Mouse (Mus musculus): ENCODE measurements around the gene Cldn7. TPM values are rescaled to one million over a fixed set of nuclear protein-coding genes. Genes with fewer than 3 reads are reported as not detected.

Gene Cldn7
- total and polyA plus RNA-seq, 3 experiments = 0.31 to 0.36 TPM; not detected in 1

- Histone ChIP-seq H3K79me2 (ENCODE audit: control insufficient read depth, insufficient read depth, low read length, poor library complexity) (peaks cover 58% of the 10 kb centered on the region), H3K9ac (ENCODE audit: control insufficient read depth, low read depth, low read length, poor library complexity, severe bottlenecking) (peak overlapping the region; percentile 77), H3K27ac (ENCODE audit: control insufficient read depth, low read depth, low read length) (peak overlapping the region; percentile 74), H3K4me3 (ENCODE audit: control insufficient read depth in 1 of 2, insufficient read depth in 1 of 2, low read depth in 2 of 2, low read length in 2 of 2) (peak overlapping the region in 1 of 2 experiments; percentile 23; a peak in 3 of 4 replicates), H3K9me3 (replicated peaks; ENCODE audit: insufficient read depth, low read length) (no peaks in the 10 kb centered on the region), H3K27me3 (ENCODE audit: control insufficient read depth in 1 of 2, insufficient read depth in 2 of 2, low read length in 2 of 2) (no peaks in the 10 kb centered on the region), H3K4me1 (ENCODE audit: control insufficient read depth in 1 of 2, insufficient read depth in 2 of 2, low read length in 2 of 2) (peaks cover 4 to 53% of the 10 kb centered on the region in 2 experiments), H3K36me3 (ENCODE audit: control insufficient read depth in 1 of 2, insufficient read depth in 2 of 2, low read length in 2 of 2) (peaks cover 22 to 51% of the 10 kb centered on the region in 2 experiments)
- peak; percentile 92 for DNase-seq (ENCODE audit: low read depth, low spot score)
- TF ChIP-seq KAT2A (conservative IDR thresholded peaks at IDR 0.05; ENCODE audit: low read depth, low read length) (no peak), RAD21 (IDR thresholded peaks at IDR 0.05; ENCODE audit: low read depth, low read length) (no peak), USF2 (IDR thresholded peaks at IDR 0.05; ENCODE audit: borderline replicate concordance in 1 of 2, insufficient read depth in 1 of 2, low read depth in 1 of 2, low read length in 2 of 2) (no peak), USF1 (IDR thresholded peaks at IDR 0.05; ENCODE audit: low read depth, low read length) (no peak), ZC3H11A (IDR thresholded peaks at IDR 0.05; ENCODE audit: low read depth, low read length) (no peak), CHD2 (IDR thresholded peaks at IDR 0.05; ENCODE audit: low read length) (peak; percentile 67), MYB (IDR thresholded peaks at IDR 0.05; ENCODE audit: low read depth, low read length) (peak; percentile 70; the same call in 1 of the 2 replicates), UBTF (IDR thresholded peaks at IDR 0.05; ENCODE audit: borderline replicate concordance, insufficient read depth, low read depth, low read length) (no peak), NELFE (IDR thresholded peaks at IDR 0.05; ENCODE audit: low read depth, low read length) (peak; percentile 19; the same call in 1 of the 2 replicates), CHD1 (IDR thresholded peaks at IDR 0.05; ENCODE audit: low read depth, low read length) (no peak), ELF1 (IDR thresholded peaks at IDR 0.05; ENCODE audit: low read depth, low read length) (0 out of 2 replicates have a peak, but pooled peaks have one; percentile 22), TBP (IDR thresholded peaks at IDR 0.05; ENCODE audit: low read depth, low read length) (peak; percentile 13; the same call in 1 of the 2 replicates), NRF1 (IDR thresholded peaks at IDR 0.05; ENCODE audit: insufficient read depth, low read depth, low read length, poor library complexity, severe bottlenecking) (no peak; the same call in 1 of the 2 replicates), MXI1 (IDR thresholded peaks at IDR 0.05; ENCODE audit: low read depth, low read length) (peak; percentile 71), MYC (IDR thresholded peaks at IDR 0.05; ENCODE audit: low read depth, low read length) (no peak; the same call in 1 of the 2 replicates), MAFK (IDR thresholded peaks at IDR 0.05; ENCODE audit: borderline replicate concordance, low read depth, low read length) (peak; percentile 83; the same call in 1 of the 2 replicates), MEF2A (IDR thresholded peaks at IDR 0.05; ENCODE audit: extremely low read depth, insufficient replicate concordance, low read depth, low read length, poor library complexity, severe bottlenecking) (no peak; the same call in 1 of the 2 replicates), HCFC1 (IDR thresholded peaks at IDR 0.05; ENCODE audit: low read depth, low read length) (peak; percentile 67; the same call in 1 of the 2 replicates), POLR2AphosphoS5 (IDR thresholded peaks at IDR 0.05; ENCODE audit: borderline replicate concordance, low read depth, low read length) (no peak; the same call in 1 of the 2 replicates), SIN3A (IDR thresholded peaks at IDR 0.05; ENCODE audit: low read length) (peak; percentile 87), MAZ (IDR thresholded peaks at IDR 0.05; ENCODE audit: low read depth, low read length) (peak; percentile 97), RCOR1 (IDR thresholded peaks at IDR 0.05; ENCODE audit: low read depth, low read length) (peak; percentile 88), BHLHE40 (IDR thresholded peaks at IDR 0.05; ENCODE audit: borderline replicate concordance, low read depth, low read length) (peak; percentile 70), TCF12 (IDR thresholded peaks at IDR 0.05; ENCODE audit: low read depth, low read length) (peak; percentile 99), POLR2AphosphoS2 (IDR thresholded peaks at IDR 0.05; ENCODE audit: low read length) (peak; percentile 98), ZNF384 (IDR thresholded peaks at IDR 0.05; ENCODE audit: low read depth, low read length) (no peak), GATA1 (IDR thresholded peaks at IDR 0.05; ENCODE audit: low read depth, low read length) (peak; percentile 98), ETS1 (IDR thresholded peaks at IDR 0.05; ENCODE audit: low read depth, low read length) (peak; percentile 89), JUND (IDR thresholded peaks at IDR 0.05; ENCODE audit: low read depth, low read length) (no peak), CTCF (IDR thresholded peaks at IDR 0.05 in 2 of 3, conservative IDR thresholded peaks at IDR 0.05 in 1 of 3; ENCODE audit: control insufficient read depth in 1 of 3, insufficient read depth in 1 of 3, low read depth in 2 of 3, low read length in 3 of 3, poor library complexity in 1 of 3, severe bottlenecking in 1 of 3) (peak in 1 of 3 experiments; percentile 34; a peak in 3 of 6 replicates), GABPA (IDR thresholded peaks at IDR 0.05; ENCODE audit: low read depth, low read length) (no peak), ZKSCAN1 (IDR thresholded peaks at IDR 0.05; ENCODE audit: low read depth, low read length) (no peak), TAL1 (IDR thresholded peaks at IDR 0.05; ENCODE audit: low read length) (peak; percentile 97), SMC3 (IDR thresholded peaks at IDR 0.05; ENCODE audit: low read depth, low read length) (no peak; the same call in 1 of the 2 replicates)
Observed at GRCm38 (mm10) chr11:69915667-69916627, 48.6 kb upstream of the Cldn7 start.
